Mouse (Mus musculus) myocyte (in vitro differentiated cells): ENCODE measurements around the gene Mtcl1. TPM values are rescaled to one million over a fixed set of nuclear protein-coding genes. Genes with fewer than 3 reads are reported as not detected.

Experiments
- H3K27me3 ChIP-seq: one replicate; pipeline ENCODE4 v1.6.1; 2011; ENCODE audit not compliant: control insufficient read depth, insufficient read depth, insufficient read length
- H3K36me3 ChIP-seq: one replicate; pipeline ENCODE4 v1.6.1; 2011; ENCODE audit not compliant: control insufficient read depth, insufficient read depth
- H3K4me2 ChIP-seq: one replicate; pipeline ENCODE4 v1.6.1; 2011; ENCODE audit warnings: low read depth, control low read depth
- H3K4me3 ChIP-seq: one replicate; pipeline ENCODE4 v1.5.1; 2011; ENCODE audit warnings: mild to moderate bottlenecking, control low read depth, moderate library complexity
- H3K79me2 ChIP-seq: one replicate; pipeline ENCODE4 v1.6.1; 2011; ENCODE audit not compliant: control insufficient read depth, insufficient read depth
- H3ac ChIP-seq: one replicate; pipeline ENCODE4 v1.6.1; 2011; ENCODE audit not compliant: control insufficient read depth, insufficient read length
- CEBPB ChIP-seq: IDR thresholded peaks from 2 replicates; pipeline ENCODE4 v1.6.1; 2011; ENCODE audit warnings: mild to moderate bottlenecking, moderate library complexity; ENCODE audit not compliant: poor library complexity, insufficient read depth, severe bottlenecking
- E2F4 ChIP-seq: IDR thresholded peaks from one replicate; pipeline ENCODE4 v1.6.1; 2011; ENCODE audit warnings: mild to moderate bottlenecking, control low read depth, moderate library complexity; ENCODE audit not compliant: insufficient read depth
- MAX ChIP-seq: IDR thresholded peaks from one replicate; pipeline ENCODE4 v1.6.1; 2011; ENCODE audit warnings: low read depth, mild to moderate bottlenecking, control low read depth
- MYOD1 ChIP-seq, 3 experiments: IDR thresholded peaks; one replicate each; pipeline ENCODE4 v1.6.1; 2011; ENCODE audit warnings: control low read depth in 2 of 3, low read depth in 2 of 3, mild to moderate bottlenecking in 2 of 3, moderate library complexity in 1 of 3; ENCODE audit not compliant: insufficient read length in 2 of 3, control insufficient read depth in 1 of 3
- MYOG ChIP-seq, 3 experiments: IDR thresholded peaks; one replicate each; pipeline ENCODE4 v1.6.1; 2011; ENCODE audit warnings: control low read depth in 2 of 3, low read depth in 2 of 3, mild to moderate bottlenecking in 2 of 3; ENCODE audit not compliant: insufficient read length in 2 of 3, control insufficient read depth in 1 of 3, insufficient read depth in 1 of 3
- POLR2A ChIP-seq: IDR thresholded peaks from one replicate; pipeline ENCODE4 v1.6.1; 2011; ENCODE audit warnings: low read depth, mild to moderate bottlenecking, control low read depth, moderate library complexity; ENCODE audit not compliant: insufficient read length
- POLR2AphosphoS2 ChIP-seq: IDR thresholded peaks from one replicate; pipeline ENCODE4 v1.6.1; 2011; ENCODE audit warnings: low read depth, control low read depth; ENCODE audit not compliant: insufficient read length
- REST ChIP-seq: IDR thresholded peaks from one replicate; pipeline ENCODE4 v1.6.1; 2011; ENCODE audit warnings: mild to moderate bottlenecking, control low read depth, moderate library complexity; ENCODE audit not compliant: insufficient read depth, insufficient read length
- SRF ChIP-seq: IDR thresholded peaks from one replicate; pipeline ENCODE4 v1.6.1; 2011; ENCODE audit warnings: low read depth; ENCODE audit not compliant: control insufficient read depth, insufficient read length
- TCF12 ChIP-seq: IDR thresholded peaks from one replicate; pipeline ENCODE4 v1.6.1; 2011; ENCODE audit warnings: mild to moderate bottlenecking, control low read depth; ENCODE audit not compliant: poor library complexity, insufficient read depth, severe bottlenecking
- TCF3 ChIP-seq: IDR thresholded peaks from one replicate; pipeline ENCODE4 v1.6.1; 2011; ENCODE audit warnings: low read depth, control low read depth; ENCODE audit not compliant: insufficient read length
- USF1 ChIP-seq: IDR thresholded peaks from one replicate; pipeline ENCODE4 v1.6.1; 2011; ENCODE audit warnings: low read depth, mild to moderate bottlenecking, control low read depth, moderate library complexity
- polyA plus RNA-seq: library from polyadenylated mRNA; unstranded; fragments of >200 nt; fragmentation: generic; extraction: Trizol; gene quantifications from one replicate; pipeline ENCODE4 v1.2.1, GENCODE M21; 2012; ENCODE audit warnings: missing spikeins

The Mtcl1 gene
- polyA plus RNA-seq, 1 experiment: 18.3 TPM

- no peaks in the 10 kb centered on the region for H3K36me3 ChIP-seq
- no peak for TF ChIP-seq CEBPB
- TF ChIP-seq REST: no peak
- no peak for TF ChIP-seq USF1
- no peak for TF ChIP-seq E2F4
- TF ChIP-seq TCF3: no peak
- TF ChIP-seq MYOG (IDR thresholded peaks at IDR 0.05; ENCODE audit: control insufficient read depth in 1 of 3, insufficient read depth in 1 of 3, insufficient read length in 2 of 3, low read depth in 2 of 3): no peak
- TF ChIP-seq MAX: no peak
- TF ChIP-seq TCF12: no peak
- no peak for TF ChIP-seq MYOD1 (IDR thresholded peaks at IDR 0.05; ENCODE audit: control insufficient read depth in 1 of 3, insufficient read length in 2 of 3, low read depth in 2 of 3)
- no peak for TF ChIP-seq POLR2AphosphoS2
- TF ChIP-seq SRF: no peak
- TF ChIP-seq POLR2A: no peak
- no peaks in the 10 kb centered on the region for H3K27me3 ChIP-seq
- H3ac ChIP-seq: no peak overlapping the region
- H3K4me2 ChIP-seq: no peak overlapping the region
- no peak overlapping the region for H3K4me3 ChIP-seq
- no peaks in the 10 kb centered on the region for H3K79me2 ChIP-seq
Observed at GRCm38 (mm10) chr17:66394571-66394970, 55.0 kb downstream of the Mtcl1 start.

GRCm38 (mm10) chr17:66388307-66388706 is 61.2 kb downstream of the Mtcl1 start:
- Histone ChIP-seq H3K4me3 (no peak overlapping the region), H3K4me2 (no peak overlapping the region), H3ac (no peak overlapping the region), H3K27me3 (no peaks in the 10 kb centered on the region), H3K36me3 (peaks cover 5% of the 10 kb centered on the region), H3K79me2 (no peaks in the 10 kb centered on the region)
- TF ChIP-seq USF1 (no peak), POLR2AphosphoS2 (no peak), REST (no peak), MYOG (IDR thresholded peaks at IDR 0.05; ENCODE audit: control insufficient read depth in 1 of 3, insufficient read depth in 1 of 3, insufficient read length in 2 of 3, low read depth in 2 of 3) (no peak), MAX (no peak), MYOD1 (IDR thresholded peaks at IDR 0.05; ENCODE audit: control insufficient read depth in 1 of 3, insufficient read length in 2 of 3, low read depth in 2 of 3) (no peak), TCF3 (no peak), CEBPB (no peak), E2F4 (no peak), TCF12 (no peak), SRF (no peak), POLR2A (no peak)

GRCm38 (mm10) chr17:66381338-66381737 is 68.2 kb downstream of the Mtcl1 start:
- no peak overlapping the region for H3K4me3 ChIP-seq
- H3K27me3 ChIP-seq: no peaks in the 10 kb centered on the region
- no peak for TF ChIP-seq REST
- no peak for TF ChIP-seq MAX
- no peak for TF ChIP-seq TCF3
- no peak for TF ChIP-seq POLR2A
- no peak overlapping the region for H3ac ChIP-seq
- H3K4me2 ChIP-seq: no peak overlapping the region
- peaks cover 18% of the 10 kb centered on the region for H3K36me3 ChIP-seq
- H3K79me2 ChIP-seq: no peaks in the 10 kb centered on the region

GRCm38 (mm10) chr17:66379900-66380857 is 69.4 kb downstream of the Mtcl1 start:
- Histone ChIP-seq H3K27me3 (no peaks in the 10 kb centered on the region), H3K4me2 (no peak overlapping the region), H3K79me2 (no peaks in the 10 kb centered on the region), H3ac (no peak overlapping the region), H3K36me3 (peaks cover 15% of the 10 kb centered on the region), H3K4me3 (no peak overlapping the region)
- TF ChIP-seq TCF12: no peak
- no peak for TF ChIP-seq SRF
- no peak for TF ChIP-seq MYOD1 (IDR thresholded peaks at IDR 0.05; ENCODE audit: control insufficient read depth in 1 of 3, insufficient read length in 2 of 3, low read depth in 2 of 3)
- TF ChIP-seq E2F4: no peak
- TF ChIP-seq POLR2A: no peak
- TF ChIP-seq CEBPB: no peak
- no peak for TF ChIP-seq USF1
- TF ChIP-seq MYOG (IDR thresholded peaks at IDR 0.05; ENCODE audit: control insufficient read depth in 1 of 3, insufficient read depth in 1 of 3, insufficient read length in 2 of 3, low read depth in 2 of 3): no peak
- TF ChIP-seq REST: no peak
- TF ChIP-seq POLR2AphosphoS2: no peak
- no peak for TF ChIP-seq MAX

- Histone ChIP-seq H3K79me2 (no peaks in the 10 kb centered on the region), H3ac (no peak overlapping the region), H3K27me3 (no peaks in the 10 kb centered on the region), H3K36me3 (peaks cover 15% of the 10 kb centered on the region), H3K4me3 (no peak overlapping the region), H3K4me2 (no peak overlapping the region)
- TF ChIP-seq USF1: no peak
- no peak for TF ChIP-seq POLR2AphosphoS2
- no peak for TF ChIP-seq TCF12
- TF ChIP-seq TCF3: no peak
- no peak for TF ChIP-seq POLR2A
- TF ChIP-seq CEBPB: no peak
- no peak for TF ChIP-seq REST
- no peak for TF ChIP-seq MYOD1 (IDR thresholded peaks at IDR 0.05; ENCODE audit: control insufficient read depth in 1 of 3, insufficient read length in 2 of 3, low read depth in 2 of 3)
- no peak for TF ChIP-seq MAX
Observed at GRCm38 (mm10) chr17:66379308-66379707, 70.2 kb downstream of the Mtcl1 start.
